In the genomic region with DNA sequence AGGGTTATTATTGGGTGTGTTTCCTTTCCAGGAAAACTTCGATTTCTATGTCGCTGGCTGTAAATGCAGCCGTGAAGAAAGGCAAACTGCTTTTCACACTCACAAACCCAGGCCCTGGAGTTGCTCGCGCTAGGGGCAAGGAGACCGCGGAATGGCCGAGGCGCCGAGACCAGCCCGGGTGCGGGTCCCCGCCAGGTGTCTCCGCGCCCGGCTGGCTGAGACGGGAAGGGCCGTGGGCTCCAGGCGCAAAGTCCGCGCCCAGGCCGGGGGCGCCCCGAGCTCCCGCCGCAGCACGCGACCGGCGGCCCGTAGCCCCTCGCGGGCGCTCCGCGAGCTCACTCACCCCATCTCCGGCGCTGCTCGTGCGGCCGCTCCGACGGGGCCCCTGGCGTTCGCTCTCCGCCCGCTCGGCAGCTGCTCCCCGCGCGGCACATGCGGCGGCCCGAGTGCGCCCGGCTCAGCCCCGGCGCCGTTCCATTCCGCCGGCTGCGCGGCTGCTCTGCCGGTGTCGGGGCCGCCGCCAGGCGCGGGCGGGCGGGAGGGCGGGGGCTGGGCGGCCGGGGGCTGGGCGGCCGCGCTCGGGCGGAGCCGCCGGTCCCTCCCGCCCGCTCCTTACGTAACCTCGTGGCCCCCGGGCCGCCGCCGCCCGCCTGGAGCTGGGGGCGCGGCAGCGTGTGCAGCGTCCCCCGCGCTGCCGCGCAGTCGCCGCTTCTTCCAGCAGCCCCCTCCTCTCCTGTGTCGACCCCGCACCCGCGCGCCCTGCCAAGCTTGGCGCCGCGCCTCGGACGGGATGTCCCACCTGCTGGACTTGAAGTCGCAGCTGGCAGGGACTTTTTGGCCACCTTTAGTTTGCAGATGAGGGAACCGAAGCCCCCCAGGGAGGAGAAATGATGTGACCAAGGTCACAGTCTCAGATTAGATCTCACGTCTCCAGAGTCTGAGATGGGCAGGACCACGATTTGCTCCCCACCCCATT, we compare ENCODE assay signal across 8 mouse cellular contexts. TPM values are rescaled to one million over a fixed set of nuclear protein-coding genes. Genes with fewer than 3 reads are reported as not detected.
DNase-seq lines count a peak whose midpoint lies in the region; ATAC-seq and TF ChIP-seq lines count a peak whose summit lies in the region.

No protein-coding gene starts in this region.

- peak overlapping the region; percentile 61 for H3K4me3 ChIP-seq in lung, embryonic 14.5 days (ENCODE audit: low read depth, low read length)
- peak overlapping the region; percentile 60 for H3K4me3 ChIP-seq in brown adipose tissue, adult 24 weeks (ENCODE audit: insufficient read depth, low read depth, low read length)
- H3K4me3 ChIP-seq in forebrain, postnatal 0 days (ENCODE audit: low read depth, low read length): peak overlapping the region; percentile 59
- peak overlapping the region; percentile 73 for H3K4me3 ChIP-seq in intestine, embryonic 15.5 days (replicated peaks)
- peak overlapping the region; percentile 63 for H3K4me3 ChIP-seq in liver, embryonic 16.5 days (ENCODE audit: low read depth, low read length)

- peak overlapping the region; percentile 71 for H3K9ac ChIP-seq in lung, embryonic 14.5 days
- peak overlapping the region; percentile 60 for H3K9ac ChIP-seq in forebrain, postnatal 0 days
- H3K9ac ChIP-seq in intestine, embryonic 15.5 days: peak overlapping the region; percentile 72
- H3K9ac ChIP-seq in liver, embryonic 16.5 days (ENCODE audit: low read depth, low read length): peak overlapping the region; percentile 54

- no peaks in the 10 kb centered on the region for H3K36me3 ChIP-seq in lung, embryonic 14.5 days (ENCODE audit: insufficient read depth)
- H3K36me3 ChIP-seq in forebrain, postnatal 0 days (ENCODE audit: insufficient read depth): no peaks in the 10 kb centered on the region
- H3K36me3 ChIP-seq in intestine, embryonic 15.5 days: no peaks in the 10 kb centered on the region
- H3K36me3 ChIP-seq in liver, embryonic 16.5 days (ENCODE audit: control insufficient read depth, insufficient read depth): no peaks in the 10 kb centered on the region

- no peak for TF ChIP-seq CTCF in lung, embryonic 14.5 days (IDR thresholded peaks at IDR 0.05; ENCODE audit: low read depth)
- no peak; the same call in 1 of the 2 replicates for TF ChIP-seq CTCF in forebrain, postnatal 0 days (IDR thresholded peaks at IDR 0.05; ENCODE audit: low read depth)

- H3K4me1 ChIP-seq in lung, embryonic 14.5 days (ENCODE audit: insufficient read depth): no peaks in the 10 kb centered on the region
- H3K4me1 ChIP-seq in brown adipose tissue, adult 24 weeks (ENCODE audit: control insufficient read depth, insufficient read depth, insufficient read length, low read length): no peaks in the 10 kb centered on the region
- H3K4me1 ChIP-seq in forebrain, postnatal 0 days (ENCODE audit: insufficient read depth): peaks cover 8% of the 10 kb centered on the region; the same call in 1 of the 2 replicates
- H3K4me1 ChIP-seq in intestine, embryonic 15.5 days (replicated peaks): peaks cover 8% of the 10 kb centered on the region
- peaks cover 3% of the 10 kb centered on the region; the same call in 1 of the 2 replicates for H3K4me1 ChIP-seq in liver, embryonic 16.5 days (ENCODE audit: control insufficient read depth, low read depth, low read length)

- H3K27me3 ChIP-seq in lung, embryonic 14.5 days (ENCODE audit: insufficient read depth, low read length): peaks cover 27% of the 10 kb centered on the region
- no peaks in the 10 kb centered on the region for H3K27me3 ChIP-seq in forebrain, postnatal 0 days (ENCODE audit: insufficient read depth, low read length)
- peaks cover 16% of the 10 kb centered on the region for H3K27me3 ChIP-seq in intestine, embryonic 15.5 days (replicated peaks)
- peaks cover 58% of the 10 kb centered on the region for H3K27me3 ChIP-seq in liver, embryonic 16.5 days (ENCODE audit: control insufficient read depth, insufficient read depth, low read depth, low read length)

- WGBS in lung, embryonic 14.5 days: under 1% methylated on average over 93 of the region's 114 CpGs
- WGBS in forebrain, postnatal 0 days: under 1% methylated on average over 103 of the region's 114 CpGs
- WGBS in intestine, embryonic 15.5 days: 1% methylated on average over 109 of the region's 114 CpGs
- WGBS in liver, embryonic 16.5 days (ENCODE audit: insufficient replicate concordance): 1% methylated on average over 97 of the region's 114 CpGs

- H3K4me2 ChIP-seq in lung, embryonic 14.5 days: peak overlapping the region; percentile 91
- peak overlapping the region; percentile 90 for H3K4me2 ChIP-seq in forebrain, postnatal 0 days (ENCODE audit: low read depth)
- peak overlapping the region; percentile 94 for H3K4me2 ChIP-seq in intestine, embryonic 15.5 days (replicated peaks)
- H3K4me2 ChIP-seq in liver, embryonic 16.5 days (ENCODE audit: low read depth, low read length): peak overlapping the region; percentile 81

- DNase-seq in lung, embryonic 14.5 days: peak; percentile 57
- DNase-seq in lung, postnatal 36 days: no peak
- peak; percentile 48 for DNase-seq in forebrain, postnatal 0 days
- DNase-seq in retina, postnatal 1 day: peak; percentile 69
- DNase-seq in layer of hippocampus, adult 9-11 months: no peak

- peak overlapping the region; percentile 64 for H3K27ac ChIP-seq in lung, embryonic 14.5 days (ENCODE audit: low read depth)
- no peak overlapping the region for H3K27ac ChIP-seq in brown adipose tissue, adult 24 weeks (replicated peaks; ENCODE audit: low read depth, low read length)
- peak overlapping the region; percentile 62; the same call in 1 of the 2 replicates for H3K27ac ChIP-seq in forebrain, postnatal 0 days (ENCODE audit: low read depth, low read length)
- H3K27ac ChIP-seq in intestine, embryonic 15.5 days: peak overlapping the region; percentile 68
- no peak overlapping the region for H3K27ac ChIP-seq in liver, embryonic 16.5 days (ENCODE audit: low read length)

- ATAC-seq in lung, embryonic 14.5 days (ENCODE audit: insufficient read depth): peak; percentile 63
- peak; percentile 88 for ATAC-seq in forebrain, postnatal 0 days
- ATAC-seq in intestine, embryonic 15.5 days: peak; percentile 81
- peak; percentile 73 for ATAC-seq in liver, embryonic 16.5 days (ENCODE audit: low read depth)

- H3K9me3 ChIP-seq in lung, embryonic 14.5 days (ENCODE audit: low read depth, low read length): peaks cover 4% of the 10 kb centered on the region; the same call in 1 of the 2 replicates
- H3K9me3 ChIP-seq in forebrain, postnatal 0 days (ENCODE audit: low read length): 0 out of 2 replicates have a peak, but pooled peaks cover 5% of the 10 kb centered on the region
- no peaks in the 10 kb centered on the region for H3K9me3 ChIP-seq in intestine, embryonic 15.5 days
- peaks cover 3% of the 10 kb centered on the region; the same call in 1 of the 2 replicates for H3K9me3 ChIP-seq in liver, embryonic 16.5 days (replicated peaks; ENCODE audit: control insufficient read depth, low read length)

RNA-seq across cellular contexts. Expression of gene Homer2, which starts 0.6 kb away (rescaled TPM):
- polyA plus RNA-seq in lung, embryonic 14.5 days (2014; fragmentation: Nextera tagmentation; extraction: Ambion mirVana): 38.2 and 40.5 TPM in 2 replicates
- 1.0 and 1.1 TPM in 2 replicates for polyA plus RNA-seq in brown adipose tissue, adult 24 weeks (2012; ENCODE audit: insufficient read depth, insufficient read length, missing spikeins)
- total RNA-seq in forebrain, postnatal 0 days (2014; rRNA removed): 23.9 and 27.9 TPM in 2 replicates
- 23.5 and 28.8 TPM in 2 replicates for polyA plus RNA-seq in forebrain, postnatal 0 days (2015; fragmentation: Nextera tagmentation; extraction: Ambion mirVana)
- polyA plus RNA-seq in intestine, embryonic 15.5 days (2015; fragmentation: Nextera tagmentation; extraction: Ambion mirVana): 46.6 and 46.9 TPM in 2 replicates
- polyA plus RNA-seq in liver, embryonic 16.5 days (2015; fragmentation: Nextera tagmentation; extraction: Ambion mirVana): 2.8 and 3.3 TPM in 2 replicates

RNA-seq across cellular contexts. Expression of gene Ramac, which starts 56.0 kb away (rescaled TPM):
- polyA plus RNA-seq in lung, embryonic 14.5 days (2014; fragmentation: Nextera tagmentation; extraction: Ambion mirVana): 121 and 124 TPM in 2 replicates
- 30.5 and 35.6 TPM in 2 replicates for polyA plus RNA-seq in brown adipose tissue, adult 24 weeks (2012; ENCODE audit: insufficient read depth, insufficient read length, missing spikeins)
- 105 and 125 TPM in 2 replicates for total RNA-seq in forebrain, postnatal 0 days (2014; rRNA removed)
- 186 and 200 TPM in 2 replicates for polyA plus RNA-seq in forebrain, postnatal 0 days (2015; fragmentation: Nextera tagmentation; extraction: Ambion mirVana)
- polyA plus RNA-seq in intestine, embryonic 15.5 days (2015; fragmentation: Nextera tagmentation; extraction: Ambion mirVana): 132 and 147 TPM in 2 replicates
- polyA plus RNA-seq in liver, embryonic 16.5 days (2015; fragmentation: Nextera tagmentation; extraction: Ambion mirVana): 52.9 and 62.2 TPM in 2 replicates

Comparison
In these comparisons a context has a peak if more than half of its experiments do, and no peak if none do; other contexts are left out.
1. DNase-seq: peak in lung, embryonic 14.5 days (single experiment), forebrain, postnatal 0 days (single experiment) and retina, postnatal 1 day (single experiment); none in lung, postnatal 36 days (single experiment) and layer of hippocampus, adult 9-11 months (single experiment).
2. H3K27ac ChIP-seq: peak in lung, embryonic 14.5 days (single experiment), forebrain, postnatal 0 days (single experiment) and intestine, embryonic 15.5 days (single experiment); none in brown adipose tissue, adult 24 weeks (single experiment) and liver, embryonic 16.5 days (single experiment).
3. Peak in every context shown above with its lines, with median percentiles within 50 percentile points of each other: ATAC-seq, H3K4me2 ChIP-seq, H3K4me3 ChIP-seq and H3K9ac ChIP-seq.